Mouse (Mus musculus) kidney, embryonic 15.5 days (tissue): Measurements from ENCODE around the gene Uvssa. TPM values are rescaled to one million over a fixed set of nuclear protein-coding genes. Genes with fewer than 3 reads are reported as not detected.

Source experiments
- ATAC-seq: fragments of 200-750 bp; cut with Nextera tagmentation; replicated peaks from 2 replicates; pipeline ENCODE4 v1.8.0; 2017; ENCODE audit warnings: moderate TSS enrichment; ENCODE audit not compliant: low FRiP score
- H3K27ac ChIP-seq: fragments of 300-500 bp; sonication (generic); 2 replicates; pipeline ENCODE4 v1.5.1; 2015; ENCODE audit warnings: mild to moderate bottlenecking, inconsistent platforms
- H3K27me3 ChIP-seq: fragments of 300-500 bp; sonication (generic); 2 replicates; pipeline ENCODE4 v1.6.1; 2015; ENCODE audit warnings: inconsistent platforms
- H3K36me3 ChIP-seq: fragments of 300-500 bp; sonication (generic); 2 replicates; pipeline ENCODE4 v1.6.1; 2015; ENCODE audit warnings: inconsistent platforms
- H3K4me1 ChIP-seq: fragments of 300-500 bp; sonication (generic); 2 replicates; pipeline ENCODE4 v1.6.1; 2015; ENCODE audit warnings: inconsistent platforms
- H3K4me2 ChIP-seq: fragments of 300-500 bp; sonication (generic); 2 replicates; pipeline ENCODE4 v1.6.1; 2015; ENCODE audit warnings: moderate library complexity, mild to moderate bottlenecking, inconsistent platforms
- H3K4me3 ChIP-seq: fragments of 300-500 bp; sonication (generic); replicated peaks from 2 replicates; pipeline ENCODE4 v1.5.1; 2015; ENCODE audit warnings: mild to moderate bottlenecking, inconsistent platforms
- H3K9ac ChIP-seq: fragments of 300-500 bp; sonication (generic); 2 replicates; pipeline ENCODE4 v1.6.1; 2015; ENCODE audit warnings: mild to moderate bottlenecking, inconsistent platforms
- H3K9me3 ChIP-seq: fragments of 300-500 bp; sonication (generic); replicated peaks from 2 replicates; pipeline ENCODE4 v1.6.1; 2016; ENCODE audit warnings: inconsistent platforms
- WGBS: fragments of 180-500 bp; shearing (Covaris S2); methylation state at CpG from one replicate; pipeline ENCODE4 v1.1.7; 2015; ENCODE audit warnings: mixed read lengths; 5-methylcytosine and 5-hydroxymethylcytosine counted together
- polyA plus RNA-seq: library from polyadenylated mRNA; unstranded; fragments of >200 nt; fragmentation: Nextera tagmentation; extraction: Ambion mirVana; gene quantifications from 2 replicates; pipeline ENCODE4 v1.2.1, GENCODE M21; 2015

Uvssa gene
- polyA plus RNA-seq, 1 experiment from 2014 or later = 9.4 TPM

DNA sequence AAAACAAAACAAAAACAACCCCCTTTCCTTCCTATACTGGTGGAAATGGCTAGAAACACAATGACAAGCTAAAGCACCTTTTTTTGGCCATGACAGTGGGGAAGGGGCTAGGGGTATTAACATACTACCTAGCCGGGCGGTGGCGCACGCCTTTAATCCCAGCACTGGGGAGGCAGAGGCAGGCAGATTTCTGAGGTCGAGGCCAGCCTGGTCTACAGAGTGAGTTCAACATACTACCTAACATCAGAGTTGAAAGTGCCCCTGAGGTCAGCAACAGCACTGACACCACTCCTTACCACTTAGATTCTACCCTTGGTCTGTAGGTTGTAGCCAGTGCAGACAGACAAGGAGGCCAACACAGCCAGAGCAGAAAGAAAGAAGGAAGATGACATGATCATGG lies 29.1 kb upstream of the Uvssa start:
- no peak overlapping the region for H3K4me3 ChIP-seq
- H3K4me2 ChIP-seq = no peak overlapping the region
- no peak overlapping the region for H3K27ac ChIP-seq
- WGBS = 97% methylated on average over 5 of the region's 5 CpGs
- peaks cover 13% of the 10 kb centered on the region; the same call in 1 of the 2 replicates for H3K4me1 ChIP-seq
- H3K9ac ChIP-seq = no peak overlapping the region
- ATAC-seq = no peak
- H3K36me3 ChIP-seq = peaks cover 3% of the 10 kb centered on the region; the same call in 1 of the 2 replicates
- no peaks in the 10 kb centered on the region for H3K27me3 ChIP-seq
- H3K9me3 ChIP-seq = no peaks in the 10 kb centered on the region

- Histone ChIP-seq H3K27me3 (no peaks in the 10 kb centered on the region), H3K27ac (no peak overlapping the region), H3K4me2 (no peak overlapping the region), H3K4me1 (peaks cover 13% of the 10 kb centered on the region; the same call in 1 of the 2 replicates), H3K36me3 (peaks cover 3% of the 10 kb centered on the region; the same call in 1 of the 2 replicates), H3K9me3 (no peaks in the 10 kb centered on the region), H3K4me3 (no peak overlapping the region), H3K9ac (no peak overlapping the region)
- no peak for ATAC-seq
- WGBS = 76% methylated on average over 4 of the region's 4 CpGs
Measured at GRCm38 (mm10) chr5:33349706-33350105, 28.6 kb upstream of the Uvssa start.

GRCm38 (mm10) chr5:33351556-33352272 lies 26.6 kb upstream of the Uvssa start:
- 78% methylated on average over 3 of the region's 3 CpGs for WGBS
- H3K4me2 ChIP-seq = no peak overlapping the region
- no peak for ATAC-seq

GRCm38 (mm10) chr5:33352273-33352645 lies 26.1 kb upstream of the Uvssa start:
- Histone ChIP-seq H3K9ac (no peak overlapping the region), H3K9me3 (no peaks in the 10 kb centered on the region), H3K27me3 (no peaks in the 10 kb centered on the region), H3K4me2 (no peak overlapping the region), H3K4me1 (peaks cover 13% of the 10 kb centered on the region; the same call in 1 of the 2 replicates), H3K27ac (peak overlapping the region; percentile 18; the same call in 1 of the 2 replicates), H3K36me3 (no peaks in the 10 kb centered on the region), H3K4me3 (no peak overlapping the region)
- no peak for ATAC-seq
- WGBS = 65% methylated on average over 8 of the region's 8 CpGs

More at GRCm38 (mm10) chr5:33351556-33352272, 26.6 kb upstream of the Uvssa start:
- Histone ChIP-seq H3K9ac (no peak overlapping the region), H3K36me3 (no peaks in the 10 kb centered on the region), H3K4me1 (peaks cover 13% of the 10 kb centered on the region; the same call in 1 of the 2 replicates), H3K27ac (peak overlapping the region; percentile 18; the same call in 1 of the 2 replicates), H3K4me3 (no peak overlapping the region), H3K9me3 (no peaks in the 10 kb centered on the region), H3K27me3 (no peaks in the 10 kb centered on the region)

DNA sequence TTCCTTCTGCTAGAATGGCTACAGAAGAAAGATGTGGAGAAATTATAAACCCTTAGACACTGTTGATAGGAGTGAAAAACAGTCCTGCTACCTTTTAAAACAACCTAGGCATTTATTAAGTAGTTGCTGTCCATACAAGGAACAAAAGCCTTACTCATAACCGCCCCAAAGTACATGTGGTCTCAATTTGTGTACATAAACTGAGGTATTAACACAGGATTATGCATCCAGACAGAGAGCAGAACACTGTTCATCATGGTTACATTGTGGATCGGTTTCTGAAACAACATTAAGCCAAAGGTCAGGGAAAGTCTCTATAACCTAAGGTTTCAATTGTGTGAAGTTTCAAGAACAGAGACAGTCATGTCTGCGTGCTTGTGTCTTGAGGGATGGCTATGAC lies 25.3 kb upstream of the Uvssa start:
- H3K4me3 ChIP-seq = no peak overlapping the region
- peaks cover 13% of the 10 kb centered on the region; the same call in 1 of the 2 replicates for H3K4me1 ChIP-seq
- no peaks in the 10 kb centered on the region for H3K36me3 ChIP-seq
- no peak for ATAC-seq
- WGBS = 81% methylated on average over 3 of the region's 3 CpGs
- H3K27me3 ChIP-seq = no peaks in the 10 kb centered on the region
- no peak overlapping the region for H3K9ac ChIP-seq
- no peak overlapping the region for H3K27ac ChIP-seq
- no peak overlapping the region for H3K4me2 ChIP-seq
- H3K9me3 ChIP-seq = no peaks in the 10 kb centered on the region

DNA sequence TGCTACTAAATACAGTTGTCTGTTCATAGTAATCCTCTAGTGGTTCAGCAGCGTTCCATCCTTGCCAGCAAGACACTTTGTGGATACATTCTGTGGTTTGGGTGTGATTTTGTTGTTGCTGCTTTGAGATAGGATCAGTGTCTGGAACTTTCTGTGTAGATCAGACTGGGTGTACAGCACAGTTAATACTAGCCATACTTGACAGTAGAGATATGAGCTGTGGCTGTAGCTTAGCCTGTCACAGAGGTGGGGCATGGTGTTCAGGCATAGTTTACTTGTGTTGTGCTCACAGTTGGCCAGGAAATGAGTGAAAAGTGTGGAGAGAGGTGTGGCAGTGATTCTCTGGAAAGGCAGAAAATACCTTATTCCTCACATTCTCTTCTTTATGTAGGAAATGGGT lies 20.9 kb upstream of the Uvssa start:
- H3K9me3 ChIP-seq = no peaks in the 10 kb centered on the region
- peaks cover 41% of the 10 kb centered on the region for H3K36me3 ChIP-seq
- H3K27ac ChIP-seq = no peak overlapping the region
- 91% methylated on average over 1 of the region's 1 CpGs for WGBS
- ATAC-seq = no peak
- H3K27me3 ChIP-seq = no peaks in the 10 kb centered on the region
- H3K4me2 ChIP-seq = no peak overlapping the region
- peaks cover 6% of the 10 kb centered on the region; the same call in 1 of the 2 replicates for H3K4me1 ChIP-seq
- H3K9ac ChIP-seq = no peak overlapping the region
- no peak overlapping the region for H3K4me3 ChIP-seq

DNA sequence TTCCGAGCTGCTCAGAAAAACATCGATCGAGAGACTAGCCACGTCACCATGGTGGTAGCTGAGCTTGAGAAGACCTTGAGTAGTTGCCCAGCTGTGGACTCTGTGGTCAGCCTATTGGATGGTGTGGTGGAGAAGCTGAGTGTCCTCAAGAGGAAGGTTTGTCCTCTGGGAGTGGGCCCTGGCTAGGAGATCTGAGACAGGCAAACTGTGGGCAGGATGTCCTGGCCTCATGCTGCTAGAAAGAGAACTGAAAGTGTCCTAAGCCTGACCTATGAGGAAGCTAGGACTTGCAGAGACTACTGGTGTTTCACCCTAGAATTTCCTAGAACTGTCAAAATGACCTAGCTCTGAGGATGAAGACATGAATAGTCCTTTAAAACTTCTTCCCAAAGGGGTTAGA lies 19.9 kb upstream of the Uvssa start:
- no peak for ATAC-seq
- no peak overlapping the region for H3K9ac ChIP-seq
- 95% methylated on average over 4 of the region's 4 CpGs for WGBS

GRCm38 (mm10) chr5:33363263-33363662 lies 15.1 kb upstream of the Uvssa start:
- Histone ChIP-seq H3K9ac (no peak overlapping the region), H3K27ac (no peak overlapping the region), H3K36me3 (peaks cover 97% of the 10 kb centered on the region), H3K9me3 (no peaks in the 10 kb centered on the region), H3K4me3 (no peak overlapping the region), H3K4me1 (no peaks in the 10 kb centered on the region), H3K4me2 (no peak overlapping the region), H3K27me3 (no peaks in the 10 kb centered on the region)
- ATAC-seq = no peak
- WGBS = 93% methylated on average over 5 of the region's 5 CpGs

More for the DNA sequence above, 19.9 kb upstream of the Uvssa start:
- Histone ChIP-seq H3K4me1 (no peaks in the 10 kb centered on the region), H3K27me3 (no peaks in the 10 kb centered on the region), H3K4me3 (no peak overlapping the region), H3K4me2 (no peak overlapping the region), H3K36me3 (peaks cover 51% of the 10 kb centered on the region), H3K27ac (no peak overlapping the region), H3K9me3 (no peaks in the 10 kb centered on the region)

DNA sequence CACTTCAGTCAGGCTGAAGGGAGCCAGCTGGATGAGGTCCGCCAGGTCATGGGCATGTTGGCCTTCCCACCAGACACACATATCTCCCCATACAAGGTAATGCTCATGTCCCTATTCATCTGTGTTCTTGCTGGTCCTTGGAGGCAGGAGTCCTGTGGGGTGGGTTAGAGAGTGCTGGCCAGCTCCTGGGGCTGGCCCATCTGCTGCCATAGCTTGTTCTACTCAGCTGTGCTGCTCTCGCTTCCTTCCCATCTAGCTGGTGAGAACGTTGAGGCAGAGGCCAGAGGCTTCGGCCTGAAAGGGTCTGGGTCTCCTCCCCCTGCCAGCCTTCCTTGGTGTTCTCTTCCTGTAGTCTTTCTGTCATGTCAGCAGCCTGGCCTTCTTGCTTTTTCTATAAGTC lies 9.7 kb upstream of the Uvssa start:
- WGBS = 90% methylated on average over 4 of the region's 4 CpGs
- H3K9ac ChIP-seq = no peak overlapping the region
- H3K27me3 ChIP-seq = no peaks in the 10 kb centered on the region
- H3K27ac ChIP-seq = no peak overlapping the region
- H3K4me2 ChIP-seq = no peak overlapping the region
- ATAC-seq = no peak
- peaks cover 100% of the 10 kb centered on the region for H3K36me3 ChIP-seq
- H3K4me1 ChIP-seq = no peaks in the 10 kb centered on the region
- no peaks in the 10 kb centered on the region for H3K9me3 ChIP-seq
- H3K4me3 ChIP-seq = no peak overlapping the region

DNA sequence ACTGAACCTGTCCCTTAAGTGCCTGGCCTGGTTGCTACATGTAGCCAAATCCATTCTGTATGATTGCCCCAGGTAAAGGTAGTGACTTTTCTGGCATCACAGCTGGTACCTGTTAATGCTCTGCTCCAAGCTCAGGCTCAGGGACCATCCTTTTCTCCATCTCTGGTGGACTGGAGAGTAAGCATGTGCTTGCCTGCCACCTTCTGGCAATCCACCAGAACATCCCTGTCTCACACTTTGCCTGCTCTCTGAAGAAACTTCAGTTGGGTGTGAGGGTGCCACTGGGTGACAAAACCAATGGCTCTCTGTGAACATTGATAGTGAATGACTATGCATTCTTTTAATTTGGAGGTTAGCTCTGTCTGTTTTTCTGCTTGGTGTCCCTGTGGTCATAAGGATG lies 7.2 kb upstream of the Uvssa start:
- ATAC-seq = no peak
- peaks cover 84% of the 10 kb centered on the region for H3K36me3 ChIP-seq

GRCm38 (mm10) chr5:33371668-33372067 lies 6.7 kb upstream of the Uvssa start:
- H3K27ac ChIP-seq = no peak overlapping the region
- no peaks in the 10 kb centered on the region for H3K4me1 ChIP-seq
- H3K4me2 ChIP-seq = no peak overlapping the region
- H3K36me3 ChIP-seq = peaks cover 78% of the 10 kb centered on the region
- WGBS = 92% methylated on average over 4 of the region's 4 CpGs
- H3K4me3 ChIP-seq = no peak overlapping the region
- H3K27me3 ChIP-seq = no peaks in the 10 kb centered on the region
- no peak overlapping the region for H3K9ac ChIP-seq
- ATAC-seq = no peak
- H3K9me3 ChIP-seq = no peaks in the 10 kb centered on the region

More for the DNA sequence above, 7.2 kb upstream of the Uvssa start:
- Histone ChIP-seq H3K27me3 (no peaks in the 10 kb centered on the region), H3K9ac (no peak overlapping the region), H3K27ac (no peak overlapping the region), H3K4me3 (no peak overlapping the region), H3K4me2 (no peak overlapping the region), H3K9me3 (no peaks in the 10 kb centered on the region), H3K4me1 (no peaks in the 10 kb centered on the region)

GRCm38 (mm10) chr5:33372331-33373038 lies 5.9 kb upstream of the Uvssa start:
- no peak overlapping the region for H3K27ac ChIP-seq
- no peaks in the 10 kb centered on the region for H3K27me3 ChIP-seq
- H3K9ac ChIP-seq = no peak overlapping the region
- H3K4me1 ChIP-seq = 0 out of 2 replicates have a peak, but pooled peaks cover 6% of the 10 kb centered on the region
- no peak overlapping the region for H3K4me2 ChIP-seq
- H3K4me3 ChIP-seq = no peak overlapping the region
- no peak for ATAC-seq
- peaks cover 70% of the 10 kb centered on the region for H3K36me3 ChIP-seq
- H3K9me3 ChIP-seq = no peaks in the 10 kb centered on the region
- 82% methylated on average over 18 of the region's 18 CpGs for WGBS
